Mouse (Mus musculus) midbrain, embryonic 14.5 days (tissue): ENCODE results near the gene Arhgap9. TPM values are rescaled to one million over a fixed set of nuclear protein-coding genes. Genes with fewer than 3 reads are reported as not detected.

Experiments used
- ATAC-seq: fragments of 200-750 bp; cut with Nextera tagmentation; 2 replicates; pipeline ENCODE4 v1.8.0; 2017; ENCODE audit warnings: moderate number of reproducible peaks, moderate library complexity; ENCODE audit not compliant: low FRiP score, low TSS enrichment
- DNase-seq: peaks from one replicate; pipeline ENCODE4 v3.0.0-alpha.2; 2015
- H3K27ac ChIP-seq: fragments of 300-500 bp; sonication (generic); replicated peaks from 2 replicates; pipeline ENCODE4 v1.5.1; 2014; ENCODE audit warnings: mild to moderate bottlenecking, low read depth, low read length, moderate library complexity
- H3K27me3 ChIP-seq: fragments of 300-500 bp; sonication (generic); 2 replicates; pipeline ENCODE4 v1.6.1; 2014; ENCODE audit warnings: low read length, control low read depth, mixed read lengths; ENCODE audit not compliant: control insufficient read depth, insufficient read depth
- H3K36me3 ChIP-seq: fragments of 300-500 bp; sonication (generic); 2 replicates; pipeline ENCODE4 v1.6.1; 2014; ENCODE audit warnings: low read length, control low read depth; ENCODE audit not compliant: control insufficient read depth, insufficient read depth
- H3K4me1 ChIP-seq: fragments of 300-500 bp; sonication (generic); 2 replicates; pipeline ENCODE4 v1.6.1; 2014; ENCODE audit warnings: mild to moderate bottlenecking, antibody characterized with exemption, low read length, control low read depth; ENCODE audit not compliant: control insufficient read depth, insufficient read depth
- H3K4me2 ChIP-seq: fragments of 300-500 bp; sonication (generic); 2 replicates; pipeline ENCODE4 v1.6.1; 2014; ENCODE audit warnings: mild to moderate bottlenecking, low read length, moderate library complexity
- H3K4me3 ChIP-seq: fragments of 300-500 bp; sonication (generic); replicated peaks from 2 replicates; pipeline ENCODE4 v1.5.1; 2014; ENCODE audit warnings: low read depth, low read length
- H3K9ac ChIP-seq: fragments of 300-500 bp; sonication (generic); replicated peaks from 2 replicates; pipeline ENCODE4 v1.6.1; 2014; ENCODE audit warnings: mild to moderate bottlenecking, low read length, moderate library complexity
- H3K9me3 ChIP-seq: fragments of 300-500 bp; sonication (generic); 2 replicates; pipeline ENCODE4 v1.6.1; 2016; ENCODE audit warnings: low read length, control low read depth, mixed read lengths; ENCODE audit not compliant: control insufficient read depth
- WGBS: fragments of 180-500 bp; shearing (Covaris S2); extraction: QIAGEN DNeasy Blood & Tissue Kit; methylation state at CpG from one replicate; pipeline ENCODE4 v1.1.7; 2014; 5-methylcytosine and 5-hydroxymethylcytosine counted together
- polyA plus RNA-seq: library from polyadenylated mRNA; unstranded; fragments of >200 nt; fragmentation: Nextera tagmentation; extraction: Ambion mirVana; gene quantifications from 2 replicates; pipeline ENCODE4 v1.2.1, GENCODE M21; 2014

Gene Arhgap9
- polyA plus RNA-seq, 1 experiment from 2014 or later, result 1.1 TPM

GRCm38 (mm10) chr10:127353909-127354895, 32.4 kb downstream of the Arhgap9 start, which contains the start of gene Inhbe:
Gene Inhbe, minus strand, starts transcription at chr10:127354411.
- ATAC-seq (no peak), DNase-seq (no peak)
- no peak within 1 kb of the TSS for H3K4me2 ChIP-seq
- no peaks in the 10 kb centered on the region for H3K36me3 ChIP-seq
- H3K4me3 ChIP-seq, result no peak within 1 kb of the TSS
- 90% methylated on average over 18 of the region's 18 CpGs for WGBS
- no peak within 1 kb of the TSS for H3K9ac ChIP-seq
- no peaks in the 10 kb centered on the region for H3K27me3 ChIP-seq
- no peak within 1 kb of the TSS for H3K27ac ChIP-seq
- H3K9me3 ChIP-seq, result no peaks in the 10 kb centered on the region
- 0 out of 2 replicates have a peak, but pooled peaks cover 6% of the 10 kb centered on the region for H3K4me1 ChIP-seq

DNA sequence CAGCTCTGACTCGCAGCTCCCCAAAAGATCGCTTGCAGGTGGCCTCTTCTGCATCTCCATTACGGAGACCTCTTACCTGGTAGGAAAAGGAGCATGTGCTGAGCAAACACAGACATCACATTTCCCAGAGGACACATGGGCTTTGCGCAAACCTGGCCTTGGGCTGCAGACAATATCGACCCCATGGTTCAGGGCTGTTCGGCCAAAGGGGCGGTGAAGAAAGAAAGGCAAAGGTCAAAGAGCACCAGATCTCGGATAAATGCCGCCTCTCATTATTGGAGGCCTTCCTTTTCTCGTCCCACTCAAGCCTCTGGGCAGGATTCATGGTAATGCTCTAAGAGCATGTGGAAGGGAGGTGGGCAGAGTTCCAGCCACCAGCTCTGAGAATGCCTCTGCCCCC, 33.6 kb downstream of the Arhgap9 start:
- Histone ChIP-seq H3K27ac (no peak overlapping the region), H3K9me3 (no peaks in the 10 kb centered on the region), H3K27me3 (no peaks in the 10 kb centered on the region), H3K9ac (no peak overlapping the region), H3K4me2 (no peak overlapping the region), H3K36me3 (no peaks in the 10 kb centered on the region), H3K4me3 (no peak overlapping the region), H3K4me1 (0 out of 2 replicates have a peak, but pooled peaks cover 6% of the 10 kb centered on the region)
- ATAC-seq, result no peak
- WGBS, result 46% methylated on average over 10 of the region's 10 CpGs
- no peak for DNase-seq

DNA sequence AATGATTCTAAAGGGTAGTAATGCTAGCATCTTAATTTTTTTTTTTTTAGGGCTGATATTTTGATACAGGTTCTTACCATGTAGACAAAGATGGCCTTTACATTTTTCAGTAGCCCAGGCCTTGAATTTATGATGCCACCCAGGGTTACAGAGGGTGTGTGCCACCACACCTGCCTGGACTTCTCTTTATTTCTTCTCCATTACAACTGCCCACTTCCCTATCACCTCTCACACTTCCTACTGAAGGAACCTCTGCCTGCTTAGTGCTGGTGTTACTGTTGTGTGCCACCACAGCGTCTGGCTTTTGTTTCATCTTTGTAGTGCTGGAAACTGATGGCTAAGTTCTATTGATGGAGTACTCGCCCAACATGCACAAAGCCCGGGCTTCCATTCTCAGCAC, 39.0 kb downstream of the Arhgap9 start:
- DNase-seq, result no peak
- Histone ChIP-seq H3K27me3 (no peaks in the 10 kb centered on the region), H3K4me3 (no peak overlapping the region), H3K9me3 (no peaks in the 10 kb centered on the region), H3K4me2 (no peak overlapping the region), H3K27ac (no peak overlapping the region), H3K9ac (no peak overlapping the region), H3K4me1 (no peaks in the 10 kb centered on the region), H3K36me3 (no peaks in the 10 kb centered on the region)
- WGBS, result 84% methylated on average over 3 of the region's 3 CpGs
- ATAC-seq, result no peak

- H3K36me3 ChIP-seq, result no peaks in the 10 kb centered on the region
- no peaks in the 10 kb centered on the region for H3K4me1 ChIP-seq
- ATAC-seq (no peak), DNase-seq (no peak)
- no peak overlapping the region for H3K27ac ChIP-seq
- 71% methylated on average over 5 of the region's 5 CpGs for WGBS
- no peak overlapping the region for H3K4me3 ChIP-seq
- H3K27me3 ChIP-seq, result no peaks in the 10 kb centered on the region
- no peak overlapping the region for H3K9ac ChIP-seq
- no peaks in the 10 kb centered on the region for H3K9me3 ChIP-seq
- H3K4me2 ChIP-seq, result no peak overlapping the region
Measured at GRCm38 (mm10) chr10:127367116-127367515, 45.4 kb downstream of the Arhgap9 start.

DNA sequence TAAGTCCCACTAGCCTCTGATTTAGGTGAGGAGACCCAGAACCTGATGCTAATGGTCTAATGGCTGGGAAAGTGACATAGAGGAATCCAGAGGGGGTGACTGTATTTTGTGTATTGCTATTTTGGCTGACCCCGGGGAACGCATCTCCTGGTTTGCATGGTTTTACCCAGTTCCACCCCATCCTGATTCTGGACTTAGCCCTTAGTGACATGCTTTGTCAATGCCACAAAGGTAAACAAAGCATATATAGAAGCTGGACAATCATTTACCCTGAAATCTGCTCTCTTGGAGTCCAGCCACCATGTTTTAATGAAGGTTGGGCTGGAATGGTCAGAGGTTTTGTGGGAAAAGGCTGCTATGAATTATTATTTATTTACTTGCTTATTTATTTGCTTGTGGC, 46.5 kb downstream of the Arhgap9 start:
- Histone ChIP-seq H3K9me3 (no peaks in the 10 kb centered on the region), H3K9ac (no peak overlapping the region), H3K4me1 (no peaks in the 10 kb centered on the region), H3K4me3 (no peak overlapping the region), H3K4me2 (no peak overlapping the region), H3K36me3 (no peaks in the 10 kb centered on the region), H3K27me3 (no peaks in the 10 kb centered on the region), H3K27ac (no peak overlapping the region)
- WGBS, result 82% methylated on average over 2 of the region's 2 CpGs
- ATAC-seq (no peak), DNase-seq (no peak)

DNA sequence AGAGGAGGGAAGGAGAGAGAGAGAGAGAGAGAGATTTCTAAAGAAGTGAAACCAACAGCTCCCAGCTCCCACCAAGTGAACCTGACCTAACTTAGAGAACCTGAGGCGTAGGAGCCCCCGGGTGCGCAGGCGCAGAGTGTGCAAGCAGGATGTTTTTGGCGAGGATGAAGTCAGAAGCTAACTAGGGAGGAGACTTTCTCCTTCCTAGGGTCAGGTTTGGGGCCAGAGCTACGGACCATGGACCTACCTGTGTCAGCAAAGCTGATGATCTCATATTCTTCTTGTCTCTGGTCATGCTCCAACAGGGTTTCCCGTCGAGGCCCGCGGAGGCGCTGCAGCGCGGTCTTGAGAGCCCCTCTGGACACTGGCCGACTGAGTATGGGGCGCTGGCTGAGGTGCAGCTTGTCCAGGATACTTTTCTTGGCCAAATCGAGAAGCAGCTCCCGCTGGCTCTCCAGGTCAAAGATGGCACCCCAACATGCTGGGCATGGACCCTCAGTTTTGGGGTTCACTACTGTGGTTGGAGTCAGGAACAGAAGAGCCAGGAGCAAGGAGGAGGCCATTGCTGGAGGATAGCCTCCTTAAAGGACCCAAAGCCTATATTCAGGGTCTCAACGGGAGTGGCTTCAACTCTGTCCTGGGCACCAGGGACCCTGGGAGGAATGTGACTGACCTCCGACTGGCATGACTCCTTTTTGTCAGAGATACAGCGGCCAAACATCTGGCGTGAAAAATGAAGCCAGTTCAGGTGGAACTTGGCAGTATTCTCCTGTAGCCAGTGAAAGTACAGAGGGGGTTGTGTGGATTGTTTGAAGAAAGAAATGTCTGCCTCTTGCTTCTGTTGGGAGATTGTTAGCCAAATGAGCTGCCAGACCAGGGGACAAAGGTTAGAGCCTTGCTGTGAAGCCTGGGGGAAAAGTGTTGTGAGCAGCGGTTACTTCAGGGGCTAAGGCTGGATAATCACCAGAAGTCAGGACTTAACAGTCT, 48.4 kb downstream of the Arhgap9 start, which contains the start of gene Inhbc:
Gene Inhbc (minus strand): TSS at position 598 of the 987 bp plus-strand sequence.
- 80% methylated on average over 22 of the region's 22 CpGs for WGBS
- ATAC-seq, result no peak

GRCm38 (mm10) chr10:127371023-127371422, 49.3 kb downstream of the Arhgap9 start:
- 53% methylated on average over 2 of the region's 2 CpGs for WGBS
- H3K4me2 ChIP-seq, result no peak overlapping the region
- no peaks in the 10 kb centered on the region for H3K36me3 ChIP-seq
- ATAC-seq, result no peak
- no peak for DNase-seq
- H3K4me3 ChIP-seq, result no peak overlapping the region
- no peaks in the 10 kb centered on the region for H3K4me1 ChIP-seq
- H3K9ac ChIP-seq, result no peak overlapping the region
- no peaks in the 10 kb centered on the region for H3K27me3 ChIP-seq
- H3K9me3 ChIP-seq, result no peaks in the 10 kb centered on the region
- no peak overlapping the region for H3K27ac ChIP-seq

More for the DNA sequence above, 48.4 kb downstream of the Arhgap9 start, which contains the start of gene Inhbc:
- Histone ChIP-seq H3K4me2 (no peak within 1 kb of the TSS), H3K27ac (no peak within 1 kb of the TSS), H3K36me3 (no peaks in the 10 kb centered on the region), H3K9ac (no peak within 1 kb of the TSS), H3K9me3 (no peaks in the 10 kb centered on the region), H3K27me3 (no peaks in the 10 kb centered on the region), H3K4me1 (no peaks in the 10 kb centered on the region), H3K4me3 (no peak within 1 kb of the TSS)
- no peak for DNase-seq

GRCm38 (mm10) chr10:127377700-127378099, 55.9 kb downstream of the Arhgap9 start:
- H3K9me3 ChIP-seq, result no peaks in the 10 kb centered on the region
- H3K4me2 ChIP-seq, result no peak overlapping the region
- H3K4me3 ChIP-seq, result no peak overlapping the region
- peaks cover 12% of the 10 kb centered on the region for H3K4me1 ChIP-seq
- 83% methylated on average over 3 of the region's 3 CpGs for WGBS
- no peaks in the 10 kb centered on the region for H3K27me3 ChIP-seq
- H3K27ac ChIP-seq, result no peak overlapping the region
- no peaks in the 10 kb centered on the region for H3K36me3 ChIP-seq
- ATAC-seq, result no peak
- H3K9ac ChIP-seq, result no peak overlapping the region
- DNase-seq, result no peak
